Mouse (Mus musculus) kidney, adult 2 months (tissue): ENCODE measurements around the gene Rcl1.

Source experiments
- CTCF ChIP-seq: fragments of 200-500 bp; conservative IDR thresholded peaks from 2 replicates; pipeline ENCODE4 v1.5.1; 2011; ENCODE audit warnings: low read depth, mild to moderate bottlenecking, control low read depth, low read length, moderate library complexity, mixed read lengths; ENCODE audit not compliant: insufficient read depth, insufficient read length
- POLR2A ChIP-seq: fragments of 200-500 bp; IDR thresholded peaks from one replicate; pipeline ENCODE4 v1.6.1; 2011; ENCODE audit warnings: low read depth, low read length, control low read depth

GRCm38 (mm10) chr19:29064451-29065102 lies 36.6 kb upstream of the Rcl1 start:
- TF ChIP-seq POLR2A = no peak
- no peak for TF ChIP-seq CTCF
